Mouse (Mus musculus) heart, adult 9 months (tissue): ENCODE results near the gene Fhl2.
"Not testable (repeated sequence)": the region's sequence is repeated elsewhere in the genome, so short reads cannot be mapped to it uniquely, and the experiment has no call there.

Source experiments
- DNase-seq, 2 experiments: peaks; one replicate each; pipeline ENCODE4 v3.0.0; 2022; ENCODE audit warnings: low spot score in 2 of 2

Gene Fhl2

GRCm38 (mm10) chr1:43152626-43153025 is 44.2 kb downstream of the Fhl2 start:
- no peak for DNase-seq

- no peak for DNase-seq
Observed at GRCm38 (mm10) chr1:43150225-43150624, 46.6 kb downstream of the Fhl2 start.

- no peak for DNase-seq
Observed at GRCm38 (mm10) chr1:43147474-43147873, 49.3 kb downstream of the Fhl2 start.

GRCm38 (mm10) chr1:43145388-43145787 is 51.4 kb downstream of the Fhl2 start:
- no peak for DNase-seq

GRCm38 (mm10) chr1:43144338-43144906 is 52.4 kb downstream of the Fhl2 start:
- no peak for DNase-seq

- DNase-seq, result no peak
Observed at GRCm38 (mm10) chr1:43143791-43144190, 53.0 kb downstream of the Fhl2 start.

GRCm38 (mm10) chr1:43143284-43143683 is 53.5 kb downstream of the Fhl2 start:
- no peak for DNase-seq

- DNase-seq, result no peak
Observed at GRCm38 (mm10) chr1:43142849-43143248, 53.9 kb downstream of the Fhl2 start.

GRCm38 (mm10) chr1:43141555-43141961 is 55.2 kb downstream of the Fhl2 start:
- no peak for DNase-seq

GRCm38 (mm10) chr1:43139587-43140266 is 57.1 kb downstream of the Fhl2 start:
- peak; percentile 47 to 83 for DNase-seq

GRCm38 (mm10) chr1:43138268-43138812 is 58.4 kb downstream of the Fhl2 start:
- no peak for DNase-seq

GRCm38 (mm10) chr1:43137334-43137733 is 59.5 kb downstream of the Fhl2 start:
- no peak for DNase-seq

GRCm38 (mm10) chr1:43136488-43137029 is 60.2 kb downstream of the Fhl2 start:
- DNase-seq, result not testable (repeated sequence)

- no peak for DNase-seq
Observed at GRCm38 (mm10) chr1:43131591-43131990, 65.2 kb downstream of the Fhl2 start.

GRCm38 (mm10) chr1:43130219-43130981 is 66.4 kb downstream of the Fhl2 start:
- DNase-seq, result no peak

- no peak for DNase-seq
Observed at GRCm38 (mm10) chr1:43127820-43128610, 68.8 kb downstream of the Fhl2 start.

GRCm38 (mm10) chr1:43127196-43127595 is 69.6 kb downstream of the Fhl2 start:
- DNase-seq, result no peak

- DNase-seq, result no peak
Observed at GRCm38 (mm10) chr1:43124726-43125125, 72.1 kb downstream of the Fhl2 start.

GRCm38 (mm10) chr1:43122616-43123015 is 74.2 kb downstream of the Fhl2 start:
- no peak for DNase-seq

- DNase-seq, result no peak
Observed at GRCm38 (mm10) chr1:43120950-43121349, 75.8 kb downstream of the Fhl2 start.

- no peak for DNase-seq
Observed at GRCm38 (mm10) chr1:43117435-43117834, 79.3 kb downstream of the Fhl2 start.
